Mouse (Mus musculus): ENCODE results near the gene Cdkn2aip.

- no peak for TF ChIP-seq CTCF (IDR thresholded peaks at IDR 0.05; ENCODE audit: control insufficient read depth, insufficient read depth, low read length)
- TF ChIP-seq POLR2A (IDR thresholded peaks at IDR 0.05; ENCODE audit: borderline replicate concordance, control insufficient read depth, low read depth, low read length), result no peak; the same call in 1 of the 2 replicates
These were observed 39.5 kb downstream of the Cdkn2aip start for GRCm38 (mm10) chr8:47674140-47674776.
